Mouse (Mus musculus) limb, embryonic 15.5 days (tissue): ENCODE measurements at regions not wholly inside any gene's neighbourhood (a gene's known extent, or its start where the extent isn't known, plus 50 kb on each side); places are given as distances from the start of the nearest gene placed in this dataset.
"Not testable (repeated sequence)": the region's sequence is repeated elsewhere in the genome, so short reads cannot be mapped to it uniquely, and the experiment has no call there.

ENCODE experiments used
- ATAC-seq: fragments of 200-750 bp; cut with Nextera tagmentation; 2 replicates; pipeline ENCODE4 v1.8.0; 2017; ENCODE audit warnings: low read depth, moderate TSS enrichment; ENCODE audit not compliant: insufficient number of reproducible peaks, low FRiP score, low TSS enrichment
- H3K27ac ChIP-seq: fragments of 300-500 bp; sonication (generic); 2 replicates; pipeline ENCODE4 v1.5.1; 2015; ENCODE audit warnings: moderate library complexity, mild to moderate bottlenecking, inconsistent platforms
- H3K27me3 ChIP-seq: fragments of 300-500 bp; sonication (generic); 2 replicates; pipeline ENCODE4 v1.6.1; 2015; ENCODE audit warnings: inconsistent platforms
- H3K36me3 ChIP-seq: fragments of 300-500 bp; sonication (generic); 2 replicates; pipeline ENCODE4 v1.6.1; 2015; ENCODE audit warnings: inconsistent platforms
- H3K4me1 ChIP-seq: fragments of 300-500 bp; sonication (generic); 2 replicates; pipeline ENCODE4 v1.6.1; 2015; ENCODE audit warnings: inconsistent platforms
- H3K4me2 ChIP-seq: fragments of 300-500 bp; sonication (generic); 2 replicates; pipeline ENCODE4 v1.6.1; 2015; ENCODE audit warnings: mild to moderate bottlenecking, inconsistent platforms
- H3K4me3 ChIP-seq: fragments of 300-500 bp; sonication (generic); 2 replicates; pipeline ENCODE4 v1.5.1; 2015; ENCODE audit warnings: mild to moderate bottlenecking, inconsistent platforms
- H3K9ac ChIP-seq: fragments of 300-500 bp; sonication (generic); 2 replicates; pipeline ENCODE4 v1.6.1; 2015; ENCODE audit warnings: inconsistent platforms
- H3K9me3 ChIP-seq: fragments of 300-500 bp; sonication (generic); 2 replicates; pipeline ENCODE4 v1.6.1; 2016; ENCODE audit warnings: inconsistent platforms
- WGBS: fragments of 180-500 bp; shearing (Covaris S2); methylation state at CpG from one replicate; pipeline ENCODE4 v1.1.7; 2015; 5-methylcytosine and 5-hydroxymethylcytosine counted together

DNA sequence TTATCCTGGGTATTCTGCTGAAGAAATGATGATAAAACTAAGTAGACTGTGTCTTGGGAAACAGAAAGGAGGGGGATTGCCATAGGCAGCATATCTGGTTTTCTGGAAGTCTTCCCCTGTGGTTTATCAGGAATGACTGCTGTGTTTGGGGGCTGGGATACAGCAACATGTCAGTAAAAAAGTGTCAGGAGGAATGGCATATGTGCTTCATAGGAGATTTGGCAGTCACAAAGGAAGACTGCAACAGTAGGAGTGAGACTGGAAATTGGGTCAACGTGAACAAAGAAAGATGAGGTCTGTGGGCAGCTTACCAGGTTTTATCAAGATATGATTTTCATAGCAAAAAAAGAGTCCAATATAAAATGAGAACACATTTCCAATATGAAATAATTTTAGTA, 641.1 kb upstream of the Nrxn1 start:
- Histone ChIP-seq H3K4me3 (no peak overlapping the region), H3K9ac (no peak overlapping the region), H3K4me2 (no peak overlapping the region), H3K27me3 (no peaks in the 10 kb centered on the region), H3K9me3 (no peaks in the 10 kb centered on the region), H3K27ac (no peak overlapping the region), H3K36me3 (no peaks in the 10 kb centered on the region), H3K4me1 (no peaks in the 10 kb centered on the region)
- 73% methylated on average over 1 of the region's 1 CpGs for WGBS
- no peak for ATAC-seq

DNA sequence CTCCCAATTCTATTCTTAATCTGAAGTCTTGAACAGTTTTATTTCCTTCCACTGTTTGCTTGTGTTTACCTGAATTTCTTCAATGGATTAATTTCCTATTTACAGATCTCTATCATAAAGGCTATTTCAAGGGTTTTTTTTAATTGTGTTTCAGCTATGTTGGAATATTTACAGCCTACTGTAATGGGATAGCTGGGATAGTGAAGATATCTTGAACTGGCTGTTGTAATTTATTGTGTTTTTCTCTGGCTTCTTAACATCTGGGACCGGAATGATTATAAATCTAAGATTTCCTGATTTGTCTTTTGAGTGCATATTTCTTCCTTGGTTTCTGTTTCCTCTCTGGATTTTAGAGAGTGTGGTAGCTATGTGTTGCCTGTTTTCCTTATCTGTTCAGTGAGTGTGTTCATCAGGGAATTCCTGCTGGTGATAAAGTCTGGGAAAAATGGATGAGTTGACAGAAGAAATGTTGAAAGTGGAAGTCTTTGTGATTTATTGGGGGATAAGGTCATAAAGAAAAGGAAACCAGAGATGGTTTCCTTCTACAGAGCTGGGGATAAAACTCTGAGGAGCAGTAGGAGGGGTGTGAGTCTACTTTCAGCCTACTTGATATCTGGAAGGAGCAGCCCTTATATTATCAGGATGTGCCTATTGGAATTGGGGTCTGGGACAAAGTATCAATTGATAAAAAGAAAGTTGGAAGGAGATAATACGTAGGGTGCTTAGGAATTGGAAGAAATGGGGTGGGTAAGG, 640.5 kb upstream of the Nrxn1 start:
- Histone ChIP-seq H3K9me3 (no peaks in the 10 kb centered on the region), H3K27ac (no peak overlapping the region), H3K4me2 (no peak overlapping the region), H3K36me3 (no peaks in the 10 kb centered on the region), H3K9ac (no peak overlapping the region), H3K4me1 (no peaks in the 10 kb centered on the region), H3K4me3 (no peak overlapping the region), H3K27me3 (no peaks in the 10 kb centered on the region)
- WGBS, result 75% methylated on average over 2 of the region's 2 CpGs
- ATAC-seq, result no peak

DNA sequence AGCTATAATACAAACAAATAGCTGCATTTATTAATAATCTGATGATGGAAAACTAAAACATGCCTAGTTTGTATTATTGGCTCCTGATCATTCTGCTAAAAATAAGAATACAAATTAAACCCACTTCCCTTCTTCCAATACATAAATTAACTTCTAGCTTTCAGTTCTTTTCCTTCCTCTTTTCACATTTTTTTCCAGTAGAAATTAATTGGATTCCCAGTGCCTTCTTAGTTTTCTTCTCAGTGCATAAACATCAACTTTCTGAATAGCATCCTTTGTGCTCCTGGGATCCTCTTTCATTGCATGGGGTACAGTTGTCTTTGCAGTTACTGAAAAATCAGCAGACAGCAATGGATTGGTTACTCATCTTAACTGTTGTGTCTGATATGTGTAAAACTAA, 617.5 kb upstream of the Nrxn1 start:
- H3K4me3 ChIP-seq, result no peak overlapping the region
- H3K36me3 ChIP-seq, result no peaks in the 10 kb centered on the region
- H3K4me2 ChIP-seq, result no peak overlapping the region
- H3K27ac ChIP-seq, result no peak overlapping the region
- H3K9ac ChIP-seq, result no peak overlapping the region
- no peaks in the 10 kb centered on the region for H3K4me1 ChIP-seq
- H3K27me3 ChIP-seq, result no peaks in the 10 kb centered on the region
- ATAC-seq, result no peak
- H3K9me3 ChIP-seq, result no peaks in the 10 kb centered on the region

DNA sequence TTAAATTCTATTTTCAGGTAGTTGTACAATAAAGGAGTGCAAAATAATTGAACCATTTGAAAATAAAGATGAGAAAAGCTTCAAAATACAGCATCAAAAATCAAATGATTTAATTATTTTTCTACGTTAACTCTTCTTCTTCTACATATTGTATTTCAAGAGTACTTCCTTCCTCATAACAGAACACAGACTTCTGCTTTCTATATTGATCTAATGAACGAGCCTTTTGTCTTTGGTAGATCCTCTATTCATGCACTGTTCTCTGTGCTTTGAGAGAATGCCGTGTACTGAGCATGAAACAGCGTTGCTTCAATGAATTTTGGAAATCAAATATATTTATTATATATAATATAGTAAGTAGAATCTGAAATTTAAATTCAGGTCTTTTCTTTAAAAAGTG, 598.2 kb upstream of the Nrxn1 start:
- Histone ChIP-seq H3K9me3 (no peaks in the 10 kb centered on the region), H3K36me3 (no peaks in the 10 kb centered on the region), H3K4me2 (no peak overlapping the region), H3K4me1 (no peaks in the 10 kb centered on the region), H3K27ac (no peak overlapping the region), H3K9ac (no peak overlapping the region), H3K27me3 (no peaks in the 10 kb centered on the region), H3K4me3 (no peak overlapping the region)
- WGBS, result 82% methylated on average over 4 of the region's 4 CpGs
- ATAC-seq, result no peak

DNA sequence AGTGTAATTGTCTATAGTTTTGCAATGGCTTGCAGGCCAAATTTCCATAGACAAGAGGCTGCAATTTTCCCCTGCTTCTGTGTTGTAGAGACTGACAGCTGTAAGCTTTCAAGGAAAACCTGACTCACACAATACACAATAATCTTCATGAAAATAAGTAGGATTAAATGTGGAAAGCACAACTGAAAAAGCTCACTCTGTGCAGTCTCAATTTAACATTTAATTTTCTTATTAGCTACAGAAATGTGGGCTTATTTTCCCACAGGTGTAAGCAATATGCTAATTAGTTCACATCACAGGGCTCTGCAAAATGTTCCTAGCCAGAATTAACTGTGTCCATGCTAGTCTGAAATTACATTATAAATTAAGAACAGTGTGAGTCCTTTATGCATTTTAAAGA, 564.6 kb upstream of the Nrxn1 start:
- Histone ChIP-seq H3K9me3 (no peaks in the 10 kb centered on the region), H3K27ac (no peak overlapping the region), H3K27me3 (no peaks in the 10 kb centered on the region), H3K4me3 (no peak overlapping the region), H3K4me2 (no peak overlapping the region), H3K36me3 (no peaks in the 10 kb centered on the region), H3K9ac (no peak overlapping the region), H3K4me1 (no peaks in the 10 kb centered on the region)
- ATAC-seq, result no peak

DNA sequence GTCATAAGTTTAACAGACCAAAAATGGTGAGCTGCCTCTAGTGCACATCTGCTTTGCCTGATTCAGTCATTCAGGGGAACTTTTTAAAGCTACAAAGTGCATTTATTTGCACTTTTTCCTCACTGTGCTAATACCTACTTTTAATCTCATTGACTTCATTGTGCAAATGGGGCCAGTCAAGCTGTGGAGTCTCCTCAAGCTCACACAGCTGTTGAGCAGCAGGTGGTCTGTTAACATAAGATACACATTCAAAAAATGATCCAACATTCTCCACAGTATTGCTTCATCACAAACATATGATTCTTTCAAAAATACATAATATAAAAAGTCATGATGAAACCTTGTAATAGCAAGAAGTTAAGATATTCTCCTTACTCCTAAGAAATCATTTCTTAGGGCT, 564.2 kb upstream of the Nrxn1 start:
- Histone ChIP-seq H3K27me3 (no peaks in the 10 kb centered on the region), H3K4me2 (no peak overlapping the region), H3K36me3 (no peaks in the 10 kb centered on the region), H3K4me1 (no peaks in the 10 kb centered on the region), H3K27ac (no peak overlapping the region), H3K9me3 (no peaks in the 10 kb centered on the region), H3K9ac (no peak overlapping the region), H3K4me3 (no peak overlapping the region)
- ATAC-seq, result no peak

DNA sequence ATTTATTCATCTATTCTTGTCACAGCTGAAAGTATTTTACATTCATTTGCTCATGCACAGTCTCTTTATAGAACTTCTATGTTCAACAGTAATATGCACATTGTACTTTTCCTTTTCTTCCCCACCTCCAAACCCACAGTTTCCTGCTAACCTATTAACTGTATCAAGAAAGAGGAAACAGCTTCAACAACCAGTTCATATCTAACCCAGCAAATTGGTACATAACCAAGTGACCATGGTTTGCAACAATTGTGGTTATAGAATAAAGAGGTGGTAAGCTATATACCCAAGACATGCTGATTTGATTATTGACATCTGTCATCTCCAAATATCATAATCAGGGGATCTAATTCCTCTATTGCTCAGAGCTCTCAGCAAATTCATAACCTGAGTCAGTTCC, 539.0 kb upstream of the Nrxn1 start:
- no peaks in the 10 kb centered on the region for H3K27me3 ChIP-seq
- no peak overlapping the region for H3K9ac ChIP-seq
- no peak overlapping the region for H3K27ac ChIP-seq
- H3K9me3 ChIP-seq, result no peaks in the 10 kb centered on the region
- H3K36me3 ChIP-seq, result no peaks in the 10 kb centered on the region
- H3K4me2 ChIP-seq, result no peak overlapping the region
- H3K4me3 ChIP-seq, result no peak overlapping the region
- ATAC-seq, result no peak
- no peaks in the 10 kb centered on the region for H3K4me1 ChIP-seq

DNA sequence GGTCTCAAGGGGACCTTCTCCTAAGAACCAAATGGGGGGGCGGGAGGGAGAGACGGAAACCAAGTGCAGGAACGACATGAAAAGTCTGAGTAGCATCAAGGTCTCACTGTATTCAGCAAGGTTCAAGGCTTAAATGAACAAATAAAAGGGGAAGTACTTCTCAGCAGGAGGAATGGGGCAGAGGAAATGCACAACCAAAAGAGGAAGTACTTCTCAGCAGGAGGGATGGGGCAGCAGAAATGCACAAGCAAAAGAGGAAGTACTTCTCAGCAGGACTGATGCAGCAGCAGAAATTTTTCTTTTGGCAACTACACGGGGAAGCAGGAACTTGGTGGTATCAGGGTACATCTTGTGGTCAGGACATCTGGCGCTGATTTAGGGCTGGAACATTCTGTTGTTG, 521.3 kb upstream of the Nrxn1 start:
- not testable (repeated sequence) for H3K27ac ChIP-seq, ATAC-seq, H3K4me3 ChIP-seq, H3K27me3 ChIP-seq, H3K9me3 ChIP-seq, H3K36me3 ChIP-seq, H3K9ac ChIP-seq, H3K4me2 ChIP-seq, H3K4me1 ChIP-seq
- 91% methylated on average over 5 of the region's 5 CpGs for WGBS

DNA sequence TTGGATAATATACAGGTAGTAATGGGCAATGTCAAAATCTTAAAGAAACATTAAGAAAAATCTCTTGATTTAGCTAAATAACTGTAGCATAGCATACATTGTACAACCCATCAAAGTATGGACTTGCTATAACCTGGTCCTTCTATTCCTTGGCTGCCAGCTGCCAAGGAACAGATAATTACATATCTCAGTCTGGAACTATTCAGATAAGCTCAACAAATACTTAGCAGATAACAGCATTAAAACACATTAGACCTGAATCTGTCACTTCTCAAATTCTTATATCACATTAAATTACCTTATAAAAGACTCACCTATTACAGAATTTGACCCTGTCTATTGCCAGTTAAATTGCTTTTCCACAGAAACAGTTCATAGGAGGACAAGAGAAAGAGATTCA, 496.2 kb upstream of the Nrxn1 start:
- Histone ChIP-seq H3K4me1 (no peaks in the 10 kb centered on the region), H3K27me3 (no peaks in the 10 kb centered on the region), H3K4me2 (no peak overlapping the region), H3K36me3 (no peaks in the 10 kb centered on the region), H3K9me3 (no peaks in the 10 kb centered on the region), H3K27ac (no peak overlapping the region), H3K9ac (no peak overlapping the region), H3K4me3 (no peak overlapping the region)
- ATAC-seq, result no peak

DNA sequence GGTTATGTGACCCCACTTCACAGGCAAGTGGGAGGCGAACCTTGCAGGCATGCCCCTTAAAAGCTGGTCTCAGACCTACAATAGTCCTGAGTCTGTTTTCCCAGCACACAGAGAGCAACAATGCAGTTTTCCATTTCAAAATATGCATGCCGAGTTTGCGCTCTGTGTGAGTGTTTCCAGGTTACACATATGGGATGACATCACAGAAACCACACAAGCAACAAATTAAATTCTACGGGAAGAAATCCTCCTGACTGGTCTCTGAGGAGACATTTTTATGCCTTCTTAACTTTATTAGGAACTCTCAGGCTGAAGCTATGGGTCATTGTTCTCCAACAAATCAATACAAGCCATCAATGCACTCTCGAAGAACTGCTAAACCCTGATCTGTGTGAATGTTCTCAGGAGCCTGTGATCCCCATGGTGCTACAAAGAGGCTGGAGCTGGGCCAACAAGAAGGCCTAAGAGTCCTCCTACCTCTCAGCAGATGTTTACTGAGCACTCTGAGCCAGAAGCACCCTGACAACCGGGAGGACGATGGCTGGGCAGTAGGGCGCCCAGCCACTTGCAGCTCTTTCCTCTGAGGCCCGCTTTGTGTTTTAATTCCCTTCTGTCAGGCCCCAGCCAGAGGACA, 458.3 kb upstream of the Nrxn1 start:
- not testable (repeated sequence) for H3K4me1 ChIP-seq, H3K4me2 ChIP-seq, H3K27ac ChIP-seq, H3K4me3 ChIP-seq, H3K36me3 ChIP-seq, H3K9ac ChIP-seq, H3K27me3 ChIP-seq, H3K9me3 ChIP-seq
- ATAC-seq, result peak; percentile 63
- 60% methylated on average over 5 of the region's 9 CpGs for WGBS

DNA sequence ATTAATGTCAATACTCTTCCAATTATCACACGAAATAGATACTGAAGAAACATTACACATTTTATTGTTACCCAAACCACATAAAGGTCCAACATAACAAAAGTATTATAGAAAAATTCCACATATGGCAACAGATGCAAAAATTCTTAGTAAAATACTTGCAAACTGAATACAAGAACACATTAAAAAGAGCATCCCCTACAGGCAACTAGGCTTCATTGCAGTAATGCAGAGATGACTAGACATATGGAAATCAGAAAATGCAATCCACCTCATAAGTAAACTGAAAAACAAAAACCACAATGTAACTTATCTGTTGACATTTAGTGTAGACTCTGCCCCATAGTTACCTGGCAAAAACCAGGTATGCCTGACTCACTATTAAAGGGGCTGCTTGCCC, 438.6 kb upstream of the Nrxn1 start:
- 84% methylated on average over 1 of the region's 1 CpGs for WGBS
- Histone ChIP-seq H3K4me1 (no peaks in the 10 kb centered on the region), H3K4me2 (no peak overlapping the region), H3K9me3 (no peaks in the 10 kb centered on the region), H3K9ac (no peak overlapping the region), H3K27ac (no peak overlapping the region), H3K27me3 (no peaks in the 10 kb centered on the region), H3K4me3 (no peak overlapping the region), H3K36me3 (no peaks in the 10 kb centered on the region)
- no peak for ATAC-seq

DNA sequence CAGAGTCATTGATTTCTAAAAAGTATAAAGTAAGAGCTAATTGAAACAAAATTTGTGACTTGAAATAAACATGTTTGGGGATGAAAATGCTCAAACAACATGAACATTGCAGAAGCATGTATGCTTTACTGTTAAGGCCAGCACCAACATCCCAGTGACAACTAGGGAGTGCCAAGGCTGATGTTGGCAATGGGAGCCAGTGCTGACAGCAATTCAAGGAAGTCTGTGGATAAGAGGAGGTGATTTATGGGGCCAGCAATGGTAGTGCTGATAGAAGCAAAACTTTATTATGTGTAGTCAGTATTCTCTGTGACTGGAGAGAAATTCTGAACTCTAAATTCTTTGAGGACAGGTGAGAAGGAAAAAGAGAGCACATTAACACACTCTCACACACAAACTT, 424.4 kb upstream of the Nrxn1 start:
- no peak for ATAC-seq
- no peak overlapping the region for H3K4me3 ChIP-seq
- no peak overlapping the region for H3K4me2 ChIP-seq
- H3K27me3 ChIP-seq, result no peaks in the 10 kb centered on the region
- H3K36me3 ChIP-seq, result no peaks in the 10 kb centered on the region
- no peak overlapping the region for H3K9ac ChIP-seq
- no peaks in the 10 kb centered on the region for H3K9me3 ChIP-seq
- no peak overlapping the region for H3K27ac ChIP-seq
- no peaks in the 10 kb centered on the region for H3K4me1 ChIP-seq
